Mouse (Mus musculus): ENCODE measurements around the gene Trim25. TPM values are rescaled to one million over a fixed set of nuclear protein-coding genes. Genes with fewer than 3 reads are reported as not detected.

Trim25 gene
- total and polyA plus RNA-seq, 3 experiments: 6.1 to 41.2 (median 19.5) TPM

DNA sequence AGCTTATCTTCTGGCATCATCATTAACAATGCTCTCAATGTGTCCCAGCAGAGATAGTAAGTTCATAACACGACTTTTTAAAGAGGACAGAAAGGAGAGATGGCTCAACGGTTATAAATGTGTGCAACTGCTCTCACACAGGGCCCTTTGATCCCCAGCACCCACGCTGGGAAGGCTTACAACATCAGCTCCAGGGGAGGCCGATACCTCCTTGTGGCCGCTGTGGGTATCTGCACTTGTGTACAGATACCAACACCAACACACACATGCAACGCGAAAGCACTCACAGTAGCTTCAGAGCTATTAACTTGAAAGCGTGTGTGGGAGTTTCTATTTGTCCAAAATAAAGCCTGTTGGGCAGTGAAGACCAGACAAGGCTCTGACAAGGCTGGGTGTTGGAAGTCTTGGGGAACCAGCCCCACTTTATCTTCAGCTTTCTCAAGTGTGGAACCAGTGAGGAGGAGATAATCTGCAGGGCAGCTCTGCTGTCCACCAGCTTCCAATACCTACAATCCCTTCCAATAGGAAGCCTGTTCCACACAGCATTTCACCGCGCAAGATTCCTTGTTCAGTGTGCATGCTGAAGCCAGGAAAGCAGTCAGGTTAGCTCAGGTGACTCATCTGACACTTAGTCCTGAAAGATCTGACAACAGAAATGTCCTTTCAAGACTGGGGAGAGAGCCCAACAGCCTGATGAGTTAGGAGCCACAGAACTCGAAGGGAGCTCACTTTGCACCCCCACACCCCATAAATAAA lies 59.5 kb downstream of the Trim25 start (continued):
- TF ChIP-seq USF2 (conservative IDR thresholded peaks at IDR 0.05; ENCODE audit: low read depth, low read length): no peak
- no peak for TF ChIP-seq RCOR1 (conservative IDR thresholded peaks at IDR 0.05; ENCODE audit: low read depth, low read length)
- TF ChIP-seq EP300 (IDR thresholded peaks at IDR 0.05; ENCODE audit: low read length): no peak
- TF ChIP-seq PAX5 (IDR thresholded peaks at IDR 0.05; ENCODE audit: low read length): no peak
- TF ChIP-seq POLR2AphosphoS2 (IDR thresholded peaks at IDR 0.05; ENCODE audit: low read depth, low read length): no peak
- no peak for TF ChIP-seq NRF1 (IDR thresholded peaks at IDR 0.05; ENCODE audit: low read depth, low read length)
- peak; percentile 19; the same call in 1 of the 2 replicates for TF ChIP-seq HCFC1 (IDR thresholded peaks at IDR 0.05; ENCODE audit: low read depth, low read length)
- no peak for TF ChIP-seq MXI1 (IDR thresholded peaks at IDR 0.05; ENCODE audit: low read depth, low read length)
- TF ChIP-seq MAZ (IDR thresholded peaks at IDR 0.05; ENCODE audit: low read depth, low read length): no peak
- peak; percentile 59 for TF ChIP-seq IRF4 (IDR thresholded peaks at IDR 0.05; ENCODE audit: low read depth, low read length)
- TF ChIP-seq TBP (conservative IDR thresholded peaks at IDR 0.05; ENCODE audit: low read depth, low read length): no peak
- no peak for TF ChIP-seq MAFK (IDR thresholded peaks at IDR 0.05; ENCODE audit: insufficient replicate concordance, low read length)

DNA sequence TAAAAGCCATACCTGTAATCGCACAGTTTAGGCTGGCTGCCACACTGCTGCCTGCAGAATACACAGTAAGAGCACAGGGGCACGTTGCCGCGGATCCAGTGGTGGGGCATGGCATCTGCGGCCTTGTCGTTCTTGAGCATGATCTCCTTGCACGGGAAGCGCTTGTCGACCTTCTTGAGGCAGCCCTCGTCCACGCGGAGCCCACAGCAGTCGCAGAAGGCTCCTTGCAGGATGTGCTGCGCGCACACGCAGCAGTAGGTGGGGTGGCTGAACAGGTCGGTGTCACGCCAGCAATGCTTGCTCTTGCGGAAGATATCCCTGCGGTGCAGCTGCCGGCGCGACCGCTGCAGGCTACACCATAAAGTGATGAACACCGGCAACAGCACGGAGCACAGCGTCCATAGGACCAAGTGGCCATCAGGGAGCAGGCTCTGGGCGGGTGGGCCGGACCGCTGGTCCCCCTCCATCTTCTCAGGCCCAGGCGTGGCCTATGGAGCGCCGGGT lies 60.8 kb downstream of the Trim25 start:
- dilution Hi-C loops (cut with MboI; ENCODE audit: extremely low pct_ligation_motif_present, extremely low pct_unique_long_range_greater_than_20kb, low sequenced_read_pairs) (no loop called here), in situ Hi-C loops (cut with MboI; ENCODE audit: low pct_ligation_motif_present, low pct_unique_long_range_greater_than_20kb, low sequenced_read_pairs) (no loop called here)
- Histone ChIP-seq H3K27me3 (replicated peaks) (no peaks in the 10 kb centered on the region), H3K9me3 (replicated peaks; ENCODE audit: low read length) (peaks cover 3% of the 10 kb centered on the region), H3K36me3 (replicated peaks in 1 of 2; ENCODE audit: control insufficient read depth in 1 of 2, insufficient read depth in 1 of 2, low read length in 1 of 2) (peaks cover 0 to 21% of the 10 kb centered on the region in 2 experiments), H3K79me2 (replicated peaks; ENCODE audit: control insufficient read depth, extremely low read depth, insufficient read depth, poor library complexity, severe bottlenecking) (peaks cover 5% of the 10 kb centered on the region), H3K4me1 (ENCODE audit: control insufficient read depth in 1 of 2, insufficient read depth in 2 of 2) (peaks cover 2 to 43% of the 10 kb centered on the region in 2 experiments; a peak in 3 of 4 replicates), H3K4me2 (ENCODE audit: insufficient read depth, low read depth, poor library complexity, severe bottlenecking) (peak overlapping the region; percentile 69), H3K9ac (ENCODE audit: insufficient read depth, low read depth) (peak overlapping the region; percentile 75), H3K27ac (ENCODE audit: insufficient read depth, low read depth) (peak overlapping the region; percentile 5; the same call in 1 of the 2 replicates), H3K4me3 (replicated peaks in 1 of 3; ENCODE audit: low read depth in 2 of 3, low read length in 2 of 3, poor library complexity in 1 of 3) (peak overlapping the region; percentile 59 to 98 (median 69))
- TF ChIP-seq MXI1 (IDR thresholded peaks at IDR 0.05; ENCODE audit: low read depth, low read length) (peak; percentile 6; the same call in 1 of the 2 replicates), TBP (conservative IDR thresholded peaks at IDR 0.05; ENCODE audit: low read depth, low read length) (no peak), MAX (IDR thresholded peaks at IDR 0.05; ENCODE audit: low read length) (0 out of 2 replicates have a peak, but pooled peaks have one; percentile 10), TCF12 (IDR thresholded peaks at IDR 0.05; ENCODE audit: low read depth, low read length) (peak; percentile 28; the same call in 1 of the 2 replicates), SIN3A (IDR thresholded peaks at IDR 0.05; ENCODE audit: low read length) (peak; percentile 84)
- DNase-seq (ENCODE audit: extremely low read depth): peak; percentile 45
